Mouse (Mus musculus): ENCODE results near the gene Gm44596.

Gm44596 gene

DNA sequence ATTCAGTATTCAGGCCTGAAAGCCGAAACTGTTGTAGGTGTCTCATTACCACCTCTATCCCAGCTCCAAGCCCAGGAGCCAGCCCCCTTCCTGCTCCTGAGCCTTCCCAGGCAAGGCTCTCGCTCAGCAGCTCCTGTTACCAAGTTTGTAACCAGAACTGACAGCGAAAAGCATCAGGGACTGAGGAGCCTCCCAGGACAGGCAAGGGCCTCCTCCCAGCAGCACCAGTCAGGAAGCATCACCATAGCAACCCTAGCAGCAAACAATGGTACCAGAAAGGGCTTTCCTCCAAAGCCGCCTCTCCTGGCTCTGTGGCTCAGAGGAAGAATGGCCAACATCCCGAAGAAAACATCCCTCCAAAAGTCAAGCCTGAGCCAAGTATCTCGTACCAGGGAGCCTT lies at the start of gene Gm44596, which contains the start of gene Tex52:
Gm44596 (plus strand) TSS at position 312 of the 400 bp plus-strand sequence.
Tex52 (plus strand) TSS at position 265 of the 400 bp plus-strand sequence.
- DNase-seq (ENCODE audit: low spot score) = no peak

DNA sequence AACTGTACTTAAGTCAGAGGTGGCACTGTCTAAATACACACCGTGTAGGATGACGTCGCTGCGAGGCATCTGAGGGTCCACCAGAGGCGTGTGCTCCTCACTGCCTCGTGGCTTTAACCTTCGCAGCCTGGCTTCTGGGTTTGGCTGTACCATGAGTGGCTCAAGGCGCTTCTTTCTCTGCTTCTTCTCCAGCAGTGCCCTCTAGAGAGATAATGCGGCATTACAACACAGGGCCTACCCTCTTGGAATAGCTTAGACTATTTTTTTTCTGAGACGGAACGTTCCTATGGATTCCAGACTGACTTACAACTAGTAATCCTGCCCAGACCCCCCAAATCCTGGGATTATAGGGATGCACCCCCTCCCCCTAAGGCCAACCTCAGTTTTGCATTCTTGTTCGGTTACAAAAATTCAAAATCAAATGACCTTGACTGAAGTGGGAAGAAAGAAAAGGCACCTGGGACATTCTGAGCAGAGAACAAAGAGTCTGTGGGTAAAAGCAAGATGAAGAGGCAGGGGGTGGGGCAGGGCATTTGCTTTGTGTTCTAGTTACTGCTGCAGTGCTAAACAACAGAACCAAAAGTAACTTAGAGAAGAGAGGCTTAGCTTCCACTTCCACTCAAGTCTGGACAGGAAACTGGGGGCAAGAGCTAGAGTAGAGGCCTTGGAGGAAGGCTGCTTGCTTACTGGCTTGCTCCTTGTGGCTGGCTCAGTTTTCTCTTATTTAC lies 40.7 kb upstream of the Gm44596 start:
- peak; percentile 40 for DNase-seq (ENCODE audit: low spot score)

DNA sequence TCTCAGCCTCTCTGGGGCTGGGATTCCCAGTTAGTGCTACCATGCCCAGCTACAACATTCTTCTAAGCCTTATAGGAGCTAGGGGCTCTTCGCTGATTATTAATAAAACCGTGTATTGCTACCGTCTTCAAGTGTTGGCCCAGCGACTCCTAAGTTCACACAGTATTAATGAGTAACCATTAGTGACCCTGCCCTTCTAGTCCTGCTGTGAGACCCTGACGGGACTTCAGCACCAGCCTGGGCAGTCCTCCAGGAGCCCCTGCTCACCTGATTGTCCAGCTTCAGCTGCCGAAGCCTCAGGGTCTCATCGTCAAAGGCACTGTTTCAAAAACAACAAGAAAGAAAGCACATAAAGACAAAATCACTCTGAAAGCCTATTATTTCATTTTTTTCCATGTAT lies 37.8 kb upstream of the Gm44596 start:
- no peak for DNase-seq (ENCODE audit: low spot score)

DNA sequence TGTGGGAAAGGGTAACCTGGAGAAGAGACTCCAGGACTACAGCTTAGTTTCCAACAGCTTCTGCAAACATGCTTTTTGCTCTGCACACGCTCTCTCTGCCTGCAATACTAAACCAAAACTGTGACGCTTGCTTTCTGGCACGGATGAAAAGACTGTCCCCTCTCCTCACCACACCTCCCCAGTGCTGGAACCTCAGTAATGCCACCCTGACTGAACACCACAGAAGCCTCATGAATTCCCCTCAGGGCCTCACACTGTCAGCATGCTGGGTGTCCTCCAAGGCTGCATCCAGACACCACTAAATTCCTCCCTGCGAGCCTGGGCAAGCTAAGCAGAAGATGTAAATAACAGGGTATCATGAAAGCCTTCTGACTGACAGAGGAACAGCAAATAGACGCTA lies 36.4 kb upstream of the Gm44596 start:
- no peak for DNase-seq (ENCODE audit: low spot score)

DNA sequence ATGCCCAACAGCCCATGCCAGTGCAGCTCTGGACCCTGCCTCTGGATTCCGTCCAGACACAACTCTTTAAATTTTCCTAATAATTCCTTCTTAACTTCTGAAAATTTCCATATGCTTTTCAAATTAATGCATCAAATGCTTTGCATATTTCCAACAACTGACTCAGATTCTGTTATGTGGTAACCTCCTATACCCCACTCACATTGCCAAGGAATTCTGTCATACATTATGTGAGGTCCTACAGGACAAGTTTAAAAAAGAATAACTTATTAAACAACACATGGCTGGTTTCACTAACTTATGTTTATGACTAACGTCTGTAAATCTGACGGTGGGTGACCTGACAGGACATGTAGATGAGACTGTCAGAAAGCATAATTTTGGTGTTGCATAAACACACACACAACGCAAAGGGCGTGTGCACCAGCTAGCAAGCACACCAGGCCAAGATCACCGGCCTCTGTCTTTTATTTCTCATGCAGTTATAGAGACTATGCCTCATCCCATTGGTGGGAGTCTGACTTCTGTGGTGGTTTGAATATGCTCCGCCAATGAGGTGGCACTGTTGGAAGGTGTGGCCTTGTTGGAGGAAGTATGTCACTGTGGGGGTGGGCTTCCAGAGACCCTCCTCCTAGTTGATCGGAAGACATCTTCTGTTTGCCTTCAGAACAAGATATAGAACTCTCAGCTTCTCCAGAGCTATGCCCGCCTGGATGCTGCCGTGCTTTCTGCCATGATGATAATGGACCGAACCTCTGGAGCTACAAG lies 33.2 kb upstream of the Gm44596 start:
- DNase-seq (ENCODE audit: low spot score) = no peak

DNA sequence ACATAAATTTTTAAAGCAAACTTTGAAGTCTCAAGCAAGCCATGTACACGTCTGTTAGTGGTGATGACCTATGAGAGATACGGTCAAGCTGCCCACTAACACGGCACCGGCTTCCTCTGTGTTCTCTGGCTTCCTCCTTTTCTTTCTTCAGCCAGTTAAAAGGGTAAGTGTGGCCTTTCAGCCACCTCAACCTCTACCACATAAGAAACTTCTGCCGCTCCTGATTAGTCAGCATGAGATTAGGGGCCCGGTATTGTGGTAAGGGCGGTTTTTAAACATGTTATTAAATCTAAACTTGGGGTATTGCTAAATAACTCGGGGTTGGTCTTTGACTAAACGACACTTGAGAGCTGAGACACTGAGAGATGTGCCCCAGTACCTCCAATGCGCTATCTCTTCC lies 29.7 kb upstream of the Gm44596 start:
- no peak for DNase-seq (ENCODE audit: low spot score)

DNA sequence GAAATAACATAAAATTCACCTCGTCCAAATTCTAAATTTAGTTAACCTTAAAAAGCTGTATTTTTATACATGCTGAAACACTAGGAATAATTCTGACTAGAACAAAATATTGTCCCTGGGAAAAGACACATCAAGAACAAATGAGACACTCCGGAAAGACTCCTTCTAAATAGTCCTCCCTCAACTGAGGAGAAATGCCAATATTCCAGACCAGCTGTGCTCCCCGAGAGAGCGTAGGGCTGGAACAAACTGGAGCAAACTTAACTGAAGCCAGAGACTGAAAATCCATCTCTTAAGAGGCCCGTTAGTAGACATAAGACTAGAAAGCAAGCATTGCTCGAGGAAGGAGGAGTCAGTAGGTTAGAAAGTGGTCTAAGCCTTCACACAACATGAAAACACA lies 28.5 kb upstream of the Gm44596 start:
- no peak for DNase-seq (ENCODE audit: low spot score)

DNA sequence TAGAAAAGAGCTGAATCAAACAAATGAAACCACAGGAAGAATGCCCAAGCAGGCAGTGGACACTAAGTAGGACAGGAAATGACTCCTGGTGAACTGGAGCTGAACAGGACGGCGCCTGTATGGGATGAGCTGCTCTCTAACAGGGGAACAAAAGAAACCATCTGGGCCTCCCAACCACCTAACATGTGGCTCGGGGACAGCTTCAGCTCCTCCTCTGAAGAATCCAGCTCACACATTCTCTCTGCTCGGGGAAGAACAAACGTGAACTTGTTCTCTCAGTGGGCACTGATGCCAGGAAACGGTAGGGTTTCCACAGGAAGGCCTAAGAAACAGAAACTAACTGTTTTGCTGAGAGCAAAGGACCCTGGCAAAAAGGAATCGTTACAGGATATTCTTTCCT lies 25.6 kb upstream of the Gm44596 start:
- DNase-seq (ENCODE audit: low spot score) = no peak

DNA sequence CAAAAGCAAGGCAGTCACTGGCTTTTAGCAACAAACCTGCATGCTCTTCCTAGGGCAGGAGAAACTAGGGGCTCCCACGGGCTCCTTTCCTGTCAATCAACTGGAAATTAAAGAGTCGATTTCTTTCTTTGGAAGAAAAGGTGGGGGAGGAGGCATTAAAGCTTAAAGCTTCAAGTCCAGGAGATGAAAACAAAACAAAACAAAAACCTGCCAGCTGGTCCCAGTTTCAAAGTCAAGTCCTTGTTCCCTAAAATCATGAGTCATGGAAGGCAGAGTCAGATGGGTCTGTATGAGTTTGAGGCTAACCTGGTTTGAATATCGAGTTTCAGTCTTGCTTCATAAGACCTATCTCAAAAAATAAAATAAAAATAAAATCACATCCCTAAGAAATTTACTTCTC lies 21.2 kb upstream of the Gm44596 start:
- DNase-seq (ENCODE audit: low spot score) = no peak

DNA sequence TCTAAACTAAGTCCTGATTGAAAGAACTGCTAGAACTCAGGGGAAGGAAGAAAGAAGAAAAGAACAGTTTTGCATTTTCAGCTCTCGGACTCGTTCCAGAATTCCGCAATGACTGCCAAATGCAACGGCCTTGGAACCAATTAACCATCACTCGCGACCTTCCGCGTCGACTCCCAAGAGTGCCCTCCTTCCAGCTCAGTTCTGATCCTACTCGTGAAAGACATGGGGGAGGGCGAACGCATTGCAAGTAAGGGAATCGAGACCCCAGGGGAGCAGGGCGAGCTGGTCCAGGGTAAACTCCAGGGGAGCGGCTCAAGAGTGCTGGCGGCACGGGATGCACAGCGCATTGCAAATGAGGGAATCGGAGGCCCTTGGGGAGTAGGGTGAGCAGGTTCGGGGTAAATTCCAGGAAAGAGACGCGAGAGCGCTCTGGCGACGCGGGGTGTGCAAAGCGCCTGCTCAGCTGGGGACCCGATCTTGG lies 20.1 kb upstream of the Gm44596 start:
- DNase-seq (ENCODE audit: low spot score) = peak; percentile 47

DNA sequence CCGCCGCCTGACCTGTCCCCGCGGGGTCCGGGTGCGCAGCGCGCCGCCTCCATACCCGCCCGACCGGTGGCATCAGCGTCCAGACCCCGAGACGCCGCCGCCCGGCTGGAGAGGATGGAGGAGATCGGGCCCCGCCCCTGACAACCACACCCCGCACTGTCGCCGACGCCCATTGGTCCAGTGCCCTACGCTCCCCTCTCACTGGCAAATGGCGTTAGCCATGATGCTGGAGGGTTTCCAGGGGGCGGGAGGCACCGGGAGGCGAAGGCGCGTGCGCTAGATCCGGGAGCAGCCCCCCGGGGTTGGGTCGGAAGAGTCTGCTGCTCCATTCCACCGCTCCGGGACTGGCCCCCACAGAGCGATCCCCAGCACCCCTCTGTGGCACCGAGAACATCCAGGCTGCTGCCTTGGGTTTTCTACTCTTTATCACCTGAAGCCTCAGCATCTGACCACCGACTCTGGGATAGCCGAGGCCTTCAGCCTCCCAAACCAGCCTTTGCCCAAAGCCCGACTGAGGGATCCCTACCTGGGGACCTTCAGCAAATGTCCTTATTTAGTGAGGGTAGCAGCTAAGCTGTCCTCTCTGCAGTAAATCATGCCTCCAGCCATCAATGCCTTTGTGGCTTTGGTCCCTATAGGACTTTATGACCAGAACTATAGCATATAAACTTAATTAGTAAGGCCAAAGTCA lies 19.4 kb upstream of the Gm44596 start, which contains the start of gene Tulp3:
Tulp3 (minus strand) TSS at position 126 of the 691 bp plus-strand sequence.
- DNase-seq (ENCODE audit: low spot score) = peak; percentile 94

DNA sequence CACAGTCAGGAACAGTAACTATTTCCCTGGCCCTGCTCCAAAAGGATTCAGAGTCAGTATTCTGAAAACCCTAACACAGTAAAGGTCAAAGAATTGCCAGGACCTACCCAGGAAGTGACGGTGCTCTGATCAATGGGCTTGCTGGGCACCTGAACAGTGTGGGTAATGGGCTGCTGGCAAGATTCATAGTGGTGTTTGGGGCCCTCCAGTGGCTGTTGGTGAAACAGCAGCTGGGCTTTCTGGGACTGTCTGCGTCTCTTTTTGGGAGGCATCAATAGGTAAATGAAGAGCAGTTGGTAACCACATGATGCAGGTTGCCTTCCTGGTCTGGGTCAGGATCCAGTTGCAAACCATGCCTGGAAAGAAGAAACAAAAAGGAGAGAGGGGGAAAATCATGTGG lies 16.3 kb upstream of the Gm44596 start:
- no peak for DNase-seq (ENCODE audit: low spot score)

DNA sequence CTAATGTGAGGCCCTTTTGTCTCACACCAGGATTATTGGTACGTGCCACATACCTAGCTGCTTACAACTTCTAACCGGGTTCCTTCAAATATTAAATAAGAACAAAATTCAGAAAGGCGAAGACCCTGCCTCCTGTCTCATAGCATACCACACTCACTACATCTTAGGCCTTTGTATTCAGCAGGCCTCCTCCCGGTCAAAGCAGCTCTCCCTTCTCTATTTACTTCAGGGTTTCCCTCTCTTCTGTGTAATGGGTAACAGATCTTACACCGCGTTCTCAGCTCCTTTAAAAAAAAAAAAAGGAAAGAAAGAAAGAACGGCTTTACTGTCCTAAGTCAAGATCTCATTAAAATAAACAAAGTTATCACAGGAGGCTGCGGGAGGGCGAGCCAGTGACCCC lies 13.4 kb upstream of the Gm44596 start:
- no peak for DNase-seq (ENCODE audit: low spot score)

DNA sequence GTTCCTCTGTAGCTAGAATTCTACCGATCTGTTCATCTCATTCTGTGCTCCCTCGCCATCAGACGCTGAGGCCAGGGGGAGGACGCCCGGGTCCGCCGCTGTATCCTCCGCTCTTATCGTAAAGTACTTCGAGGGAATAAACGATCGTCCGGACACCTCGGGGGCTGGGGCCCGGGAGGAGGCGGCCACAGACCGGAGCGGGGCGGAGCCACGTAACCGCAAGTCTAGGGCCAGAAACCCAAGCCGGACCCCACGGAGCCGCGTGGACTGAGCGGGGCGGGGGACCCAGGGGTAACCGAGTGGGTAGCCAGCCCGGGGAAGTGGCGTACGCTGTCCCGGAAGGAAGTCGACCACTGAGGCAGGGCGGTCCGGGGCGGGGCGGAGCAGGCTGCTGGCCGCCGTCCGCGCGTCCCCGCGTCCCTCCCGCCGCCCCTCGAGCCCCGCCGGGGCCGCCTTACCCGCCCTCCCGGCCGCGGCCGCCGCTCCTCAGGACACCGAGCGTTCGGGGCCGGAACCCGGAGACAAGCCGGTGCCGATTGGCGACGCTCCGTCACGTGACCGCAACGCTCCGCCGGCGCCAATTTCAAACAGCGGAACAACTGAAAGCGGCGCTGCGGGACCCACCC lies 12.8 kb upstream of the Gm44596 start, which contains the start of the genes Rhno1 and Foxm1:
Rhno1 (minus strand) TSS at position 531 of the 626 bp plus-strand sequence.
Foxm1 (plus strand) TSS at position 587 of the 626 bp plus-strand sequence.
- peak; percentile 89 for DNase-seq (ENCODE audit: low spot score)

DNA sequence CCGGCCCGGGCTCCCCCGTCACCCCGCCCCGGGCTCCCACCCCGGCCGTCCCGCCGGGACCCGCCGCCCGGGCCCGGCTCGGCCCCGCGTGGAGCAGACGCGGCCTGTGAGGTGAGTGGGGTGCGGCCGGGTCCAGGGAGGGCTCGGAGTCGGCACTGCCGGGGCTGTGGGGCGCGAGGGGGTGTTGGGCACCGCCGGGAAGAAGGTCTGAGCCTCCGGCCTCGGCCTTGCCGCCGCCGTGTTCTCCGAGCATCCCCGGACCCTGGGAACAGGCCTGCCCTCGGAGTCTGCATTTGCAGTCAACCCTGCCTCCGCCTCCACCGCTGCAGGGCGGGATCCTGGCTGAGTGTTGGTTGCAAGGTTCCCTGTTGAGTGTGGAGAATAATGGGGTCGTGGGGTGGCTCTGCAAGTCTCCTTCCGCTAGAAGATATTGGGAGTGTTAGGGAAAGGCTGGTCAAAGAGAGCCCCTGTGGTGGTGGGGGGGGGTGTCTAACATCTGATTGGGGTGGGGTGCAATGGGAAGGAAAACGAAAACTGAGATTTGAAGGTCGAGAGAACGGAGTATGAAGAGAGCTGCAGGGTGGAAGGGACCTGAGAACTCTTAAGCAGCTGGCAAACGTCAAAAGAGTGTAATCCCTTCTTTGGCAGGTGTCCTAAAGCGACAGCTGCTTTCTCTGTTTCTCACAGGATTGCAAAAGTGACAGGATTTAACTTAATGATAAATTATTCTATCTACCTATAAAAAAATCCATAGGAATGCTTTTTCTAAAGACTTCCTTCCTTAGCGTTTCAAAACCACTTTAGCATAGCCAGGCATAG lies 12.1 kb upstream of the Gm44596 start:
- no peak for DNase-seq (ENCODE audit: low spot score)

DNA sequence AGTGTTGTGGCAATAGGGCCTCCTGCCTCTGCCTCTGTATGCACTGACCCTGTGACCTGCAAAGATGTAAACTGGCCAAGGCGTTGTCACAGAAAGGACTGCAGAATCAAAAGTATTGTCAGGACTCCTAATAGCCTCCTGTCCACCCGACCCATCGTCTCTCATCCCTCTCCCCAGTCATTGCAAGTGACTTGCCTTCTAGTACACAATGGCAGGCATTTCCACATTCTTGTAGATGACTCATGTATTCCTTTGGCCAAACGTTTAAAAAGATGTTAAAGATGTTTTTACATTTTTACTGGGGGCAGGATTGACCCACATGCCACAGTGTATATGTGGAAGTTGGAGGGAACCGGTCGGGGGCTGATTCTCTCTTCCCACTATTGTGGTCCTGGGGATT lies 10.6 kb upstream of the Gm44596 start:
- no peak for DNase-seq (ENCODE audit: low spot score)

DNA sequence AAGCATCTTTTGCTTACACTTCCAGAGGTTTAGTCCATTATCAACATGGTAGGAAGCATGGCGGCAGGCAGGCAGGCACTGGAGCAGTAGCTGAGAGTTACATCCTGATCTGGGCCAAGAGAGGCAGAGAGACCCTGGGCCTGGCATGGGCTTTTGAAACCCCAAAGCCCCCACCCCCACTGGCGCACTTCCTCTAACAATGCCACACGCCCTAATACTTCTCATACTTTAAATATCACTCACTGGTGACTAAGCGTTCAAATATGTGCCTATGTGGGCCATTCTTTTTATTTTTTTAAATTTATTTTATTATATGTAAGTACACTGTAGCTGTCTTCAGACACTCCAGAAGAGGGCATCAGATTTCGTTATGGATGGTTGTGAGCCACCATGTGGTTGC lies 8.8 kb upstream of the Gm44596 start:
- no peak for DNase-seq (ENCODE audit: low spot score)

DNA sequence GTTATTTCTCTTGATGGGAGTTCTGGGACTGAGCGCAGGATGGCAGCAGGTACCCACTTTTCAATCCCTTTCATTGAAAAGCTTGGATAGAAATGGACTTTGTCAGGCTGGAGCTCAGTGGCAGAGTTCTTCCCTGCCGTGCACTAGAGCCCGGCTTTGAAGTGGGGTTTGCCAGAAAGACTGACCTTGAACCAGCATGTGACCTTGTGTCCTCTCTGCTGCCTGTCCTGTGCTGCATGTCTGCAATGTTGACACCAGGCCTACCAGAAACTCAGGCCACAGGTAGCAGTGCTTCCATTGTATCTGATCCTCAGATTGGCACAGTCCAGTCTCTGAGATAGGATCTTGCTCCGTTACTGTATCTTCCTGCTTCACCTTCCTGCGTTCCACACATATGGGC lies 5.3 kb upstream of the Gm44596 start:
- no peak for DNase-seq (ENCODE audit: low spot score)

DNA sequence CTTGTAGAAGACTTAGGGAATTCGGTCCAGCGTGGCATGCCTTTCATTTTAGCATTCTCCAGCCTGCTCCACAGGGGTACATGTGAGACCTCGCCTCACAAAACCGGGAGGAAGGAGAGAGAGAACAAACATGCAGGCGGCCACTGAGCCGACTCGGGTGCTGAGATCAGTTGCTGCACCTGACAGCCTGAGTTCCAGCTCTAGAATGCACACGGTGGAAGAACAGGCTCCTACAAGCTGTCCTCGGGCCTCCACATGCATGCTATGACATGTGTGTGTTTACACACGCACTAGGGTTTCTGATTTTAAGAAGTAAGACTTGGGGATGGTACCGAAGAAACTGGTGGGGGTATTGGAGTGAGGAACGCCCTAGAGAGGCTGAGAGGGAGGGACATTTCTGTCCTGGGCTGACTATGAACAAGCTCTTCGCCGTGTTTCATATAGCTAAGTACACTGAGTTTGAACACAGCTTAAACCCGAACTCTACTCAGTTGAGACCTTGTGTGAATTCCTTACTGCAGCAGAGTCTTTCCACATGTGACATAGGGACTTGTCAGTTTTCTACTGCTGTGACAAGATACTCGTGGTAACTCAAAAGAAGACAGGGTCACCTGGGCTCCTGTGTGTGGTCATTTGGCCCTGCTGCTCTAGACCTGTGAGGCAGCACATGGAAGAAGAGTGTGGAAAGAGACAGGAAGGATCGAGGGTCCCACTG lies 1.2 kb downstream of the Gm44596 start:
- DNase-seq (ENCODE audit: low spot score) = no peak

DNA sequence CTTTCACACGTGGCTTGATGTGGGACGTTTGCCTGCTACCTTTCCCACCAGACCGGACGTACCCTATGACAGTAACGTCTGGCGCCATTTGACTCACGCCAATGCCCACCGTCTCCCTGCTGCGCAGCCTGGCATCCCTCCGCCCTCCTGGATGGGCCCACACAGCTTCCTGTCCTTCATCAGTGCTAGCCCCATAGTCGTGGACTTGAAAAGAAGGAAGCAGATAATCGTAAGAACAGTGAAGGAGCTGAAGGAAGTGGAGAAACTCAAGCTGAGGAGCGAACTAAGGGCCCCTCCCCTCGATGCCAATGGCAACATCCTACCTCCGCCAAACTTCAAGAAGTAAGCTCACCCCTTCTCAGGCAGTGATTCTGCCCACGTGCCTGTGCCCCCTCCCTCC lies 4.3 kb downstream of the Gm44596 start:
- no peak for DNase-seq (ENCODE audit: low spot score)
